Mouse (Mus musculus): ENCODE measurements around the gene Inpp4b.

Gene Inpp4b

GRCm38 (mm10) chr8:81707436-81707835, 365.1 kb downstream of the Inpp4b start:
- DNase-seq (ENCODE audit: low spot score in 2 of 2) = no peak

- no peak for DNase-seq (ENCODE audit: low spot score in 2 of 2)
Observed at GRCm38 (mm10) chr8:81731332-81731731, 389.0 kb downstream of the Inpp4b start.

DNA sequence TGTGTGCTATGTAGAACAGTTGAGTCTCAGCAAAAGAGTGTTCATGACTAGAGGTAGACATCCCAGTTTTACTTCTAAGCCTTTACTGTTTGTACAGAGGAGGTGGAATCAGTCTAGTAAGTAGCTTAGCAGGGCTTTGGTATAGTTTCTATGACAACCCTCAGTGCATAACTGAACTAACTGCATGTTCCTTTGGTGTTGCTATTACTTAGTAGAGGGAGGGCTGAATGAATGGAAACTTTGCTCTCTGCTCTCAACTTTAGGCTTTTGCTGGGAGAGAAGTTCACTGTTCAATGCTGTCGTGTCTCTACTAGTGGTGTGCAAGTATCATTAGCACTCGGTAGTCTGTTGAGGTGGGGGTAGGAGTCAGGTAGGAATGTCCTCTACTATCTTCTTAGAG, 393.3 kb downstream of the Inpp4b start:
- no peak for DNase-seq (ENCODE audit: low spot score in 2 of 2)

- no peak for DNase-seq (ENCODE audit: low spot score in 2 of 2)
Observed at GRCm38 (mm10) chr8:81736103-81736502, 393.7 kb downstream of the Inpp4b start.

DNA sequence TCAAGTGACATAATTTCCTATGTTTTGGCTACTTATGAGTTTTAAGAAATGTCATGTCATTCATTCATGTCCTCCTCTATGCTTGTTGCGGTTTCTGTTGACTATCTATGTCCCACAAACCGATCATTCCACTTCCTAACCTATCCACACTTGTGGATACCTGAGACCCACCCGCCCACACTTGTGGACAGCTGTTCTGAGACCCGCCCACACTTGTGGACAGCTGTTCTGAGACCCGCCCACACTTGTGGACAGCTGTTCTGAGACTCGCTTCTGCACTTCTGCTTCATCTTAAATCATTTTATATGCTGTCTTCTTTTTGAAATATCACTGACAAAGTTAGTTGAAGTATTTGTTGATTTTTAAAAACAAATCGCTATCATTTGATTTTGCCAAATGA, 400.2 kb downstream of the Inpp4b start:
- DNase-seq (ENCODE audit: low spot score in 2 of 2) = no peak

DNA sequence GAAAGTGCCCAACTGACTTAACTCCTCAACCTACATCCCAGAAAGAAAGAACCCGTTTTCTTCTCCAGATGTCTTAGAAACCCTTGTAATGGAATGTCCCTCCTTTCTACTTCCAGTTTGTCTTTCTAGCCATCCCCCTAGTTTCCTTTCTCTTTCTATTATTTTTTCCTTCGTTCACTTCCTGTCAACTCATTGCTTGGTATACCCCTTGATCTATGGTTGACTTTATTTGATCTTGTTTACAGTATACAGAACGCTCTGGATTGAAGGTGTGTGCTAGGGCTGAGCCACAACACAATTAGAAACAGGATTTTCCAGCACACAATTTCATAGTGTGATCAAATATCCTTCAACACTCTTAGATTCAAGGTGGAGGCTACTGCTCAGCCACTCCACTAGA, 400.7 kb downstream of the Inpp4b start:
- no peak for DNase-seq (ENCODE audit: low spot score in 2 of 2)

- DNase-seq (ENCODE audit: low spot score in 2 of 2) = no peak
Observed at GRCm38 (mm10) chr8:81745439-81745838, 403.1 kb downstream of the Inpp4b start.

- no peak for DNase-seq (ENCODE audit: low spot score in 2 of 2)
Observed at GRCm38 (mm10) chr8:81751159-81751558, 408.8 kb downstream of the Inpp4b start.

GRCm38 (mm10) chr8:81756663-81757062, 414.3 kb downstream of the Inpp4b start:
- DNase-seq (ENCODE audit: low spot score in 2 of 2) = no peak

- no peak for DNase-seq (ENCODE audit: low spot score in 2 of 2)
Observed at GRCm38 (mm10) chr8:81757580-81758144, 415.3 kb downstream of the Inpp4b start.

DNA sequence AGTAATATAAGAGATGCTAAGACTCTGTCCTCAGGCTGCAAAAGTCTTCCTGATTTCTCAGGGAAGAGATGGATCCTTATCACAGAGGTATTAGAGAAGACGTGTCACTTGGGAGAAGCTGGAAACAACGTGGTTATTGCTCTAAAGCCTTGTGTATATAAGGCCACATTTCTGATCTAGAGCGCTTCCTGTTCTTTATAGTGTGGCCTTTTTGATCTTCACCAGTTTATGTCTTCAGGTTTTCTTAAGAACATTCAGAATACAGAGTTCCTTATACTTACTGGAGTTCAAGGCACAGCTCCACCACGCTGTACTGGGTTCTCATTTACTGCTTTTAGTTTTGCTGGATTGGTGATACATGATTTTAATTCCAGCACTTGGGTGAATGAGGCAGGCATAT, 419.1 kb downstream of the Inpp4b start:
- no peak for DNase-seq (ENCODE audit: low spot score in 2 of 2)

- no peak for DNase-seq (ENCODE audit: low spot score in 2 of 2)
Observed at GRCm38 (mm10) chr8:81766033-81766432, 423.7 kb downstream of the Inpp4b start.

- DNase-seq (ENCODE audit: low spot score in 2 of 2) = no peak
Observed at GRCm38 (mm10) chr8:81767411-81768312, 425.3 kb downstream of the Inpp4b start.

- DNase-seq (ENCODE audit: low spot score in 2 of 2) = no peak
Observed at GRCm38 (mm10) chr8:81768313-81768675, 425.9 kb downstream of the Inpp4b start.

- DNase-seq (ENCODE audit: low spot score in 2 of 2) = no peak
Observed at GRCm38 (mm10) chr8:81768731-81769445, 426.5 kb downstream of the Inpp4b start.

DNA sequence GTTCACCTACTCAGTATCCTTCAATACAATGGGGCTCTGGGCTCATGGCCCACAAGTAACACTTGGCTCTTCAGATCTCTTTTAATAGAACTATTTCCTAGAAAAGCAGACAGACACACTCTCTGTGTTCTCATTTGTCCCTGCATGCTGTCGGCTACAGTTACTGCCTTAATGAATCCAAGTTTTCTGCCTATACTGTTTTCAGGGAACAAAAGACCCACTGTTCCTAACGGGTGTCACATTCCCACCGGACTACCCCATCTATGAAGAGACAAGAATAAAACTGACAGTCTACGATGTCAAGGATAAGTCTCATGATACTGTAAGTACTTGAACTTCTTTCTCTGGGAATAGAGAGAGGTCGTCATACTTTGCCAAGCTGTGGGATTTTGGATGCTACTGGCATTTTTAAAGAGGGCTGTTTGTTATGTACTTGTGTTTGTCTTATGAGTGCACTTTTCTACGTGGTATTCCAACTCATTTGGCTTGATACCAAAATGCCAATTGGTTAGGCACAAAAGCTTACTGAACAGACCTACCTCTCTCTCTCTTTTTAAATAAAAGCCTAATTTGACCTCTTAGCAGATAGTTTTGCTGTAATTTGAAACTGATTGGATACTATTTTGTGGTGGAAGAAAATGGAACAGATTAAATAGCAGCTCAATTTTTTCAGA, 428.4 kb downstream of the Inpp4b start:
- DNase-seq (ENCODE audit: low spot score in 2 of 2) = no peak

- no peak for DNase-seq (ENCODE audit: low spot score in 2 of 2)
Observed at GRCm38 (mm10) chr8:81772855-81773254, 430.5 kb downstream of the Inpp4b start.

- no peak for DNase-seq (ENCODE audit: low spot score in 2 of 2)
Observed at GRCm38 (mm10) chr8:81773305-81773965, 431.1 kb downstream of the Inpp4b start.

- no peak for DNase-seq (ENCODE audit: low spot score in 2 of 2)
Observed at GRCm38 (mm10) chr8:81774010-81774409, 431.7 kb downstream of the Inpp4b start.

DNA sequence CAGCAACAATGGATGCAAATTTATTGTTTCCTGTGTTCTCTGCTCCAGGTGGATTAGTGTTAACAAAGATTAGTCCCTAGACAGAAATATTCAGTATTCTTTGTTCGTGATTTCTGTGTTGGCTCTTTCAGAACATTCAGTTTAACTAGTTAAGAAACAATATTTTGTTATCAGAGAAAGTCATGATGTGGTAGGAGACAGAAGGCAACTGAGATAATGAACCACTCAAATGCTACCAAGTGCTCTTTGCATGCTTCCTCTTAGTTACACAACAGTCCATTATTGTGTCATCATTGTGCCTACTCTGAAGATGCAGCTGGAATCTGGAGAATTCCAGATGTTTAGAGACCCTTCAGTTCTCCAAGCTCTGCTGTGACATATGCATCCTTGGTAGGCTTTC, 432.1 kb downstream of the Inpp4b start:
- no peak for DNase-seq (ENCODE audit: low spot score in 2 of 2)

DNA sequence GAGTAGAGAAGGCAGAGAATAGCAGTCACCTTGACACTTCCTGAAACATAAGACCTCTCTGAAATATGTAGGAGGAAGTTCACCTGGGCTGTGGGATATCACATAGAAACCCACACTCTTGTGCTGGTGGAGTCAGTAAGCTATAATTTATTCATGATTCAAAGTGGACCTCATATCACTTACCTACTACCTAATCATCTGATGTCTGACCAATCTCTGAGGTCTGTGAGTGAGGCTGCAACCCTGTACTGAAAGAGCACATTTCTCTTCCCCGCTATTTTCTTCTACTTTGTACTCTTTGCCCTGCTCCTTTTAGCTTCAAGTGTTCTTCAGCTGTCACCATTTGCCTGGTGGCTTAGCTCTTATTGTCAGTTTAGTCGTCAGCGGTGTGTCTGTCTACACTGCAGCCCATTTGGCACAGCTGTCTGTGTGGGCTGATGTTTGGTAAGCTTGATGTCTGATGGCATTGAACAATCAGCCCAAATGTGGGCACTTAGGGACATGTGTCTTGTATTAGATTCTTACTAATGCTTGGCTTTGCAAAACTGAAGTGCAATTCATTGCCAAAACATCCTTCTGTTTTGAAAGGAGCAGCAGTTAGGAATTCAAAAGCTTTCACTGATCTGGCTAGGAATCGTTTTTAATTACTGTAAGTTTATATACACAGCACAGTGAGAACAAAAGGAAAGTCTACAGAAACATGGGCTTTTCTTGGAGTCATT, 434.3 kb downstream of the Inpp4b start:
- DNase-seq (ENCODE audit: low spot score in 2 of 2) = no peak
